Mouse (Mus musculus) erythroblast, embryonic 14.5 days (primary cell): ENCODE results near the gene Mad2l2.

Experiments
- GATA1 ChIP-seq: IDR thresholded peaks from 2 replicates; pipeline ENCODE4 v1.6.1; 2012; ENCODE audit warnings: low read length, inconsistent platforms, mixed read lengths
- TAL1 ChIP-seq: IDR thresholded peaks from 3 replicates; pipeline ENCODE4 v1.6.1; 2012; ENCODE audit warnings: low read length, inconsistent platforms, mixed read lengths

- TF ChIP-seq TAL1 (no peak), GATA1 (no peak)
Measured at GRCm38 (mm10) chr4:148159544-148160435, 29.6 kb downstream of the Mad2l2 start.
